Mouse (Mus musculus) heart, adult 2 months (tissue): ENCODE measurements at regions not wholly inside any gene's neighbourhood (a gene's known extent, or its start where the extent isn't known, plus 50 kb on each side); places are given as distances from the start of the nearest gene placed in this dataset.

Experiments
- CTCF ChIP-seq: fragments of 200-600 bp; IDR thresholded peaks from 2 replicates; pipeline ENCODE4 v1.8.1; 2022; ENCODE audit warnings: antibody characterized with exemption, mild to moderate bottlenecking, moderate library complexity
- POLR2A ChIP-seq: fragments of 200-500 bp; IDR thresholded peaks from 2 replicates; pipeline ENCODE4 v1.6.1; 2011; ENCODE audit warnings: mild to moderate bottlenecking, low read depth, low read length, control low read depth; ENCODE audit not compliant: insufficient read depth

- TF ChIP-seq POLR2A (no peak), CTCF (no peak)
Observed at GRCm38 (mm10) chr13:82372612-82373011, 589.7 kb downstream of the Cetn3 start.
